Mouse (Mus musculus) erythroblast, embryonic 14.5 days (primary cell): ENCODE results near the gene Speer3.
"Not testable (repeated sequence)": the region's sequence is repeated elsewhere in the genome, so short reads cannot be mapped to it uniquely, and the experiment has no call there.

Experiments used
- GATA1 ChIP-seq: IDR thresholded peaks from 2 replicates; pipeline ENCODE4 v1.6.1; 2012; ENCODE audit warnings: low read length, inconsistent platforms, mixed read lengths
- TAL1 ChIP-seq: IDR thresholded peaks from 3 replicates; pipeline ENCODE4 v1.6.1; 2012; ENCODE audit warnings: low read length, inconsistent platforms, mixed read lengths

GRCm38 (mm10) chr5:13810496-13810895 is 19.1 kb downstream of the Speer3 start:
- TF ChIP-seq GATA1, TAL1: not testable (repeated sequence)
